Mouse (Mus musculus): ENCODE measurements around the gene Dnajb11. TPM values are rescaled to one million over a fixed set of nuclear protein-coding genes. Genes with fewer than 3 reads are reported as not detected.

Dnajb11 gene
- total RNA-seq, 1 experiment, result 155 TPM

DNA sequence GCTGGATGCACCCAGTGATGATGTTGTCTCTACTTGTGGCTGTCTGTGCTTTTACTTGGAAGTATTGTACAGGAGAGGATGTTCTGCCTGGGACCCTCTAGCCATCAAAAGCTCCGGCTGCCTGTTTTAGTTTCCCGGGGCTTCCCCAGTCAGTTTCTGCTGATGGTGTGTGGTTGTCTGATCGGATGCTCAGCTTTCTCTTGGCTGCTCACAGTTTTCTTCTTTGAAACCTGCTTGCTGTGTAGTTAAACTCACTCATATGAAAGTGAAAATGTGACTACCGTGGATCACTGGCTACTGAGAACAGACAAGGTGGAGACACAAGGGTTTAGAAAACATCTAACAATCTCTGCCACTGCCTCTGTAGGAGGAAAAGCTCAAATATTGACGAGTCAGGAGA lies 25.8 kb downstream of the Dnajb11 start:
- no peak overlapping the region for H3K9ac ChIP-seq (ENCODE audit: insufficient read depth, low read depth, low read length, poor library complexity, severe bottlenecking)
- no peaks in the 10 kb centered on the region for H3K9me3 ChIP-seq (ENCODE audit: control insufficient read depth, insufficient read depth, low read depth, low read length)
- H3K4me3 ChIP-seq (ENCODE audit: insufficient read depth in 1 of 2, low read depth in 1 of 2, low read length in 2 of 2, poor library complexity in 1 of 2, severe bottlenecking in 1 of 2), result no peak overlapping the region
- no peaks in the 10 kb centered on the region for H3K36me3 ChIP-seq (ENCODE audit: control insufficient read depth, insufficient read depth, low read length, poor library complexity, severe bottlenecking)
- no peak for DNase-seq (ENCODE audit: low read depth, low spot score)
- no peak overlapping the region for H3K27ac ChIP-seq (ENCODE audit: insufficient read depth, low read depth, low read length, poor library complexity, severe bottlenecking)
- in situ Hi-C loops (cut with MboI; ENCODE audit: low sequenced_read_pairs in 2 of 2, unreplicated experiment in 2 of 2), result no loop called here
- TF ChIP-seq MAFK (IDR thresholded peaks at IDR 0.05; ENCODE audit: insufficient read depth, low read depth, low read length) (no peak), ZNF384 (IDR thresholded peaks at IDR 0.05; ENCODE audit: low read depth, low read length) (no peak), HCFC1 (IDR thresholded peaks at IDR 0.05; ENCODE audit: borderline replicate concordance, insufficient read depth, low read length) (no peak), ZC3H11A (IDR thresholded peaks at IDR 0.05; ENCODE audit: borderline replicate concordance, low read depth, low read length) (no peak), CHD2 (IDR thresholded peaks at IDR 0.05; ENCODE audit: low read depth, low read length) (no peak)
- peaks cover 1 to 3% of the 10 kb centered on the region in 2 experiments; a peak in 1 of 4 replicates for H3K4me1 ChIP-seq (ENCODE audit: control insufficient read depth in 2 of 2, insufficient read depth in 2 of 2, low read length in 2 of 2, poor library complexity in 1 of 2)

DNA sequence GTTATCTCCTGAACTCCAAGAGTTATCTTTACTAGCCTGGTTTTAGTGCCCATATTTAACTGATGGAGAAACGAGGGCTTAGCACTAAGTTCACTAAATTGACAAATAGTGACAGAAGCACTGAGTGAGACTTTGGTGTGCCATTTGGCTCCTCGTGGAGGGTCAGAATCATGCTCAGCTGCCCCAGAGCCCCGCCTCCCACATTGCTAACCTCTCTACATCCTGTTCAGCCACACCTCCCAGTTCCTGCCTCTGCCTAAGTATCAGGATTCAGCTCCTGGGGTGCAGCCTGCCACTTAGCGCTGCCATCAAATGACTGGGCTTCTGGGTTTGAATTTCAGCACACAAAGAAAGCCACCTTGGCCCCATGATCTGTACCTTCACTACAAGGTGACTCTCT lies 27.7 kb downstream of the Dnajb11 start:
- Histone ChIP-seq H3K36me3 (ENCODE audit: control insufficient read depth, insufficient read depth, low read length, poor library complexity, severe bottlenecking) (no peaks in the 10 kb centered on the region), H3K4me3 (ENCODE audit: insufficient read depth in 1 of 2, low read depth in 1 of 2, low read length in 2 of 2, poor library complexity in 1 of 2, severe bottlenecking in 1 of 2) (no peak overlapping the region), H3K9me3 (ENCODE audit: control insufficient read depth, insufficient read depth, low read depth, low read length) (no peaks in the 10 kb centered on the region), H3K4me1 (ENCODE audit: control insufficient read depth in 2 of 2, insufficient read depth in 2 of 2, low read length in 2 of 2, poor library complexity in 1 of 2) (peaks cover 1 to 3% of the 10 kb centered on the region in 2 experiments; a peak in 1 of 4 replicates), H3K9ac (ENCODE audit: insufficient read depth, low read depth, low read length, poor library complexity, severe bottlenecking) (no peak overlapping the region), H3K27ac (ENCODE audit: insufficient read depth, low read depth, low read length, poor library complexity, severe bottlenecking) (no peak overlapping the region)
- TF ChIP-seq MAFK (IDR thresholded peaks at IDR 0.05; ENCODE audit: insufficient read depth, low read depth, low read length) (no peak), HCFC1 (IDR thresholded peaks at IDR 0.05; ENCODE audit: borderline replicate concordance, insufficient read depth, low read length) (no peak), ZC3H11A (IDR thresholded peaks at IDR 0.05; ENCODE audit: borderline replicate concordance, low read depth, low read length) (no peak), CHD2 (IDR thresholded peaks at IDR 0.05; ENCODE audit: low read depth, low read length) (no peak)
- in situ Hi-C loops (cut with MboI; ENCODE audit: low sequenced_read_pairs in 2 of 2, unreplicated experiment in 2 of 2), result no loop called here
- no peak for DNase-seq (ENCODE audit: low read depth, low spot score)

DNA sequence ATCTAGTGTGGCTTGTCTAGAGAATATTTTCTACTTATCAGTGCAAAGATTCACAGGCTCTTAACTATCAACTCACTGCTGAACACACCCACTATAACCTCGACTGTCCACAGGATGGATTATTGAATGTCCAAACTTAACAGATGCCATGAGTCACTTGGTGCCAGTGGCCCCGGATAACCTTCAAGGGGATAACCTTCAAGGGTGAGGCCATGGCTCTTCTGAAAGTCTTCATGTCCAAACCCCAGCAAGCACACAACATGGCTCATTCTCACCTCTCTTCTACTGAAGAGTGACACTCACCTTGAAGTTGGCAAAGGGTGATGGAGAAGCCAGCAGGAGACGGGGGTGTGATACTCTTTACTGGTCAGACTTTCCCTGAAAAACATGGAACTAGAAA lies 29.1 kb downstream of the Dnajb11 start:
- H3K27ac ChIP-seq (ENCODE audit: insufficient read depth, low read depth, low read length, poor library complexity, severe bottlenecking), result no peak overlapping the region
- no peaks in the 10 kb centered on the region for H3K9me3 ChIP-seq (ENCODE audit: control insufficient read depth, insufficient read depth, low read depth, low read length)
- TF ChIP-seq CHD2 (IDR thresholded peaks at IDR 0.05; ENCODE audit: low read depth, low read length) (no peak), ZNF384 (IDR thresholded peaks at IDR 0.05; ENCODE audit: low read depth, low read length) (no peak), ZC3H11A (IDR thresholded peaks at IDR 0.05; ENCODE audit: borderline replicate concordance, low read depth, low read length) (no peak), MAFK (IDR thresholded peaks at IDR 0.05; ENCODE audit: insufficient read depth, low read depth, low read length) (no peak), HCFC1 (IDR thresholded peaks at IDR 0.05; ENCODE audit: borderline replicate concordance, insufficient read depth, low read length) (no peak)
- H3K4me3 ChIP-seq (ENCODE audit: insufficient read depth in 1 of 2, low read depth in 1 of 2, low read length in 2 of 2, poor library complexity in 1 of 2, severe bottlenecking in 1 of 2), result no peak overlapping the region
- no peak overlapping the region for H3K9ac ChIP-seq (ENCODE audit: insufficient read depth, low read depth, low read length, poor library complexity, severe bottlenecking)
- H3K4me1 ChIP-seq (ENCODE audit: control insufficient read depth in 2 of 2, insufficient read depth in 2 of 2, low read length in 2 of 2, poor library complexity in 1 of 2), result peaks cover 1 to 3% of the 10 kb centered on the region in 2 experiments; a peak in 1 of 4 replicates
- no peak for DNase-seq (ENCODE audit: low read depth, low spot score)
- in situ Hi-C loops (cut with MboI; ENCODE audit: low sequenced_read_pairs in 2 of 2, unreplicated experiment in 2 of 2), result no loop called here
- no peaks in the 10 kb centered on the region for H3K36me3 ChIP-seq (ENCODE audit: control insufficient read depth, insufficient read depth, low read length, poor library complexity, severe bottlenecking)

DNA sequence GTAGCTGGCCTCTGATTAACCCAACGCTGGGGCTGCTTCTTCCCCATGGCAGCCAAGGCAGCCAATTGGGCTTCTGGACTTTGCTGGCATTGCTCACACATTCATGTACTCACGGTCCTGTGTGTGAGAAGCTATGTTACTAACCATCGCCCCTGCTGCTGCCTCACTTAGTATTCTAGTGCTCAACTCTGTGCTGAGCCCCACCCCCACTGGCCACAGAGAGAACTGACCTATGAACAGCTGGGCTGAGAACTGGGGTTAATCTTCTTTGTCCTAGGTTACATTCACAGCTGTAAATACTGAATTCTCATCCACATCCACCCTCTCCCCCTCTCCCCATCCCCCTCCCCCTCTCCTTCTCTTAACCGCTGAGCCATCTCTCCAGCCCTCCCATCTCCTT lies 31.2 kb downstream of the Dnajb11 start:
- Histone ChIP-seq H3K9me3 (ENCODE audit: control insufficient read depth, insufficient read depth, low read depth, low read length) (no peaks in the 10 kb centered on the region), H3K36me3 (ENCODE audit: control insufficient read depth, insufficient read depth, low read length, poor library complexity, severe bottlenecking) (no peaks in the 10 kb centered on the region), H3K4me3 (ENCODE audit: insufficient read depth in 1 of 2, low read depth in 1 of 2, low read length in 2 of 2, poor library complexity in 1 of 2, severe bottlenecking in 1 of 2) (no peak overlapping the region), H3K4me1 (ENCODE audit: control insufficient read depth in 2 of 2, insufficient read depth in 2 of 2, low read length in 2 of 2, poor library complexity in 1 of 2) (peaks cover 1 to 3% of the 10 kb centered on the region in 2 experiments; a peak in 1 of 4 replicates), H3K27ac (ENCODE audit: insufficient read depth, low read depth, low read length, poor library complexity, severe bottlenecking) (no peak overlapping the region), H3K9ac (ENCODE audit: insufficient read depth, low read depth, low read length, poor library complexity, severe bottlenecking) (no peak overlapping the region)
- DNase-seq (ENCODE audit: low read depth, low spot score), result no peak
- TF ChIP-seq ZNF384 (IDR thresholded peaks at IDR 0.05; ENCODE audit: low read depth, low read length) (no peak), MAFK (IDR thresholded peaks at IDR 0.05; ENCODE audit: insufficient read depth, low read depth, low read length) (no peak), CHD2 (IDR thresholded peaks at IDR 0.05; ENCODE audit: low read depth, low read length) (no peak), ZC3H11A (IDR thresholded peaks at IDR 0.05; ENCODE audit: borderline replicate concordance, low read depth, low read length) (no peak), HCFC1 (IDR thresholded peaks at IDR 0.05; ENCODE audit: borderline replicate concordance, insufficient read depth, low read length) (no peak)
- in situ Hi-C loops (cut with MboI; ENCODE audit: low sequenced_read_pairs in 2 of 2, unreplicated experiment in 2 of 2), result no loop called here

DNA sequence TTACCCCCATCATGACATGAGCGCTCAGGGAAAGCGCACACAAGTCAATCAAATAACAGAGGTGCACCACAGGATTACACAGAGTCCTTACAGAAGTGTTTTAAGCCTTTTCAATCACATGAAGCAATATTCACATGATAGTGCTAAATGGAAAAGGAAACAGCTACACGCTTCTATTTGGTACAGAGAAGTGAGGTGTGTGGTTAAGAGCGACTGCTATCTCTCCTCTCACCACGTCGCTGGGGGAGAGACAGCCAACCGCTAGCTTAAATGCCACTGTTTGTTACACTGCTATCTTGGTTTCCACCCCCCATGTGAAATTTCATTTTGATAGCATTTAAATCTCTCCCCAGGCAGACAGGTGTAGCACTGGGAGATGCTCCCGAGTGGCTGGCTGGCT lies 32.1 kb downstream of the Dnajb11 start:
- no peaks in the 10 kb centered on the region for H3K9me3 ChIP-seq (ENCODE audit: control insufficient read depth, insufficient read depth, low read depth, low read length)
- peaks cover 1 to 10% of the 10 kb centered on the region in 2 experiments; a peak in 2 of 4 replicates for H3K4me1 ChIP-seq (ENCODE audit: control insufficient read depth in 2 of 2, insufficient read depth in 2 of 2, low read length in 2 of 2, poor library complexity in 1 of 2)
- H3K27ac ChIP-seq (ENCODE audit: insufficient read depth, low read depth, low read length, poor library complexity, severe bottlenecking), result no peak overlapping the region
- H3K9ac ChIP-seq (ENCODE audit: insufficient read depth, low read depth, low read length, poor library complexity, severe bottlenecking), result no peak overlapping the region
- no peaks in the 10 kb centered on the region for H3K36me3 ChIP-seq (ENCODE audit: control insufficient read depth, insufficient read depth, low read length, poor library complexity, severe bottlenecking)
- no peak for TF ChIP-seq ZC3H11A (IDR thresholded peaks at IDR 0.05; ENCODE audit: borderline replicate concordance, low read depth, low read length)
- no peak for TF ChIP-seq HCFC1 (IDR thresholded peaks at IDR 0.05; ENCODE audit: borderline replicate concordance, insufficient read depth, low read length)
- TF ChIP-seq MAFK (IDR thresholded peaks at IDR 0.05; ENCODE audit: insufficient read depth, low read depth, low read length), result no peak
- no peak for TF ChIP-seq CHD2 (IDR thresholded peaks at IDR 0.05; ENCODE audit: low read depth, low read length)
- no peak for TF ChIP-seq ZNF384 (IDR thresholded peaks at IDR 0.05; ENCODE audit: low read depth, low read length)
- no peak overlapping the region for H3K4me3 ChIP-seq (ENCODE audit: insufficient read depth in 1 of 2, low read depth in 1 of 2, low read length in 2 of 2, poor library complexity in 1 of 2, severe bottlenecking in 1 of 2)
- no peak for DNase-seq (ENCODE audit: low read depth, low spot score)
- in situ Hi-C loops (cut with MboI; ENCODE audit: low sequenced_read_pairs in 2 of 2, unreplicated experiment in 2 of 2), result no loop called here
